Mouse (Mus musculus): ENCODE data around the gene Plscr5. TPM values are rescaled to one million over a fixed set of nuclear protein-coding genes. Genes with fewer than 3 reads are reported as not detected.
"Not testable (repeated sequence)": the region's sequence is repeated elsewhere in the genome, so short reads cannot be mapped to it uniquely, and the experiment has no call there.

Gene Plscr5
- not detected in 2 replicates for total RNA-seq (2015)
- total RNA-seq (2017): not detected in 2 replicates

- ATAC-seq (ENCODE audit: poor library complexity, severe bottlenecking): not testable (repeated sequence)
These were observed at the start of gene Plscr5 for GRCm38 (mm10) chr9:92192636-92193035. Plscr5 (plus strand) TSS chr9:92192936.

- peak; percentile 93 for ATAC-seq (ENCODE audit: poor library complexity, severe bottlenecking)
These were observed 45.0 kb upstream of the Plscr5 start for GRCm38 (mm10) chr9:92147555-92148248.

- ATAC-seq (ENCODE audit: poor library complexity, severe bottlenecking): no peak
These were observed 30.5 kb upstream of the Plscr5 start for GRCm38 (mm10) chr9:92162213-92162612.

- ATAC-seq (ENCODE audit: poor library complexity, severe bottlenecking): no peak
These were observed 19.3 kb upstream of the Plscr5 start for GRCm38 (mm10) chr9:92173318-92173985.

GRCm38 (mm10) chr9:92174176-92175075 lies 18.3 kb upstream of the Plscr5 start:
- ATAC-seq (ENCODE audit: poor library complexity, severe bottlenecking): no peak

GRCm38 (mm10) chr9:92178861-92179469 lies 13.8 kb upstream of the Plscr5 start:
- no peak for ATAC-seq (ENCODE audit: poor library complexity, severe bottlenecking)

GRCm38 (mm10) chr9:92191295-92191694 lies 1.4 kb upstream of the Plscr5 start:
- no peak for ATAC-seq (ENCODE audit: poor library complexity, severe bottlenecking)

GRCm38 (mm10) chr9:92198408-92198807 lies 5.7 kb downstream of the Plscr5 start:
- ATAC-seq (ENCODE audit: poor library complexity, severe bottlenecking): no peak

- ATAC-seq (ENCODE audit: poor library complexity, severe bottlenecking): no peak
These were observed 6.8 kb downstream of the Plscr5 start for GRCm38 (mm10) chr9:92199564-92199963.

GRCm38 (mm10) chr9:92204397-92204796 lies 11.7 kb downstream of the Plscr5 start:
- no peak for ATAC-seq (ENCODE audit: poor library complexity, severe bottlenecking)

- peak; percentile 89 for ATAC-seq (ENCODE audit: poor library complexity, severe bottlenecking)
These were observed 14.6 kb downstream of the Plscr5 start for GRCm38 (mm10) chr9:92207307-92207706.

GRCm38 (mm10) chr9:92207757-92208156 lies 15.0 kb downstream of the Plscr5 start:
- 0 out of 2 replicates have a peak, but pooled peaks have one; percentile 26 for ATAC-seq (ENCODE audit: poor library complexity, severe bottlenecking)

GRCm38 (mm10) chr9:92209850-92210249 lies 17.1 kb downstream of the Plscr5 start:
- no peak for ATAC-seq (ENCODE audit: poor library complexity, severe bottlenecking)

- ATAC-seq (ENCODE audit: poor library complexity, severe bottlenecking): no peak
These were observed 17.7 kb downstream of the Plscr5 start for GRCm38 (mm10) chr9:92210386-92210967.

- ATAC-seq (ENCODE audit: poor library complexity, severe bottlenecking): no peak
These were observed 18.3 kb downstream of the Plscr5 start for GRCm38 (mm10) chr9:92211048-92211447.

- no peak for ATAC-seq (ENCODE audit: poor library complexity, severe bottlenecking)
These were observed 24.7 kb downstream of the Plscr5 start for GRCm38 (mm10) chr9:92217484-92217883.

- ATAC-seq (ENCODE audit: poor library complexity, severe bottlenecking): no peak
These were observed 25.2 kb downstream of the Plscr5 start for GRCm38 (mm10) chr9:92217896-92218295.

GRCm38 (mm10) chr9:92220151-92220550 lies 27.4 kb downstream of the Plscr5 start:
- ATAC-seq (ENCODE audit: poor library complexity, severe bottlenecking): no peak

GRCm38 (mm10) chr9:92221480-92221879 lies 28.7 kb downstream of the Plscr5 start:
- ATAC-seq (ENCODE audit: poor library complexity, severe bottlenecking): no peak

- ATAC-seq (ENCODE audit: poor library complexity, severe bottlenecking): peak; percentile 56
These were observed 32.0 kb downstream of the Plscr5 start for GRCm38 (mm10) chr9:92224598-92225231.

Measured in megakaryocyte, adult 5-6 weeks (primary cell).